Mouse (Mus musculus) lung, adult 2 months (tissue): ENCODE results near the gene Ampd1.

Experiments used
- CTCF ChIP-seq: fragments of 200-500 bp; IDR thresholded peaks from 2 replicates; pipeline ENCODE4 v1.5.1; 2011; ENCODE audit warnings: mild to moderate bottlenecking, low read length, control low read depth; ENCODE audit not compliant: insufficient read depth
- POLR2A ChIP-seq: fragments of 200-500 bp; IDR thresholded peaks from 2 replicates; pipeline ENCODE4 v1.6.1; 2011; ENCODE audit warnings: low read depth, mild to moderate bottlenecking, control low read depth, low read length, borderline replicate concordance; ENCODE audit errors: extremely low read depth

DNA sequence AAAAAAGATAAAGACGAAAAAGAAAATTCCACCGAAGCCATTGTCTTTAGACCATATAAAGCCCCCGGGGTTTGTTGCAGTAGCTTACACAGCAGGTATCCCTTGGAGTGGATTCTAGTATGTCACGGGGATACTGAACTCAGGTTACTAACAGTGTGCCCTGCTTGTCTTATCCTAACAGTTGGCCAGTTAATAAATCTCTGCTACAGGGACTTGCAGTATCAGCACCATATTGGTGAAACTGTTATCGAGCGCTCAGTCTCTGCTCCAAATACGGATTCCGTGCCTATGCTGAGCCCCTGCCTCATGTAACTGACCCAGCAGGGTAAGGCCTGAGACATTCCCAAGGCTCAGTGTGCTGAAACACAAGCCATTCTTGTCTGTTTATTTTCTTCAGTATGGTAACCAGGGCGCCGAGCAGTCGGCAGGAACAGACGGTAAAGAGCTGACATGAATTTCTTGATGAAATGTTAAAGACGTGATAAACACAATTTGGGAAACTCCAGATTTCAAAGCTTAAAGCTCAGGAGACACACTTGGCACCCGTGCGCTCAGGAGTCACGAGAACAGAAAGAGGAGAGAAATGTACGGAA lies 8.1 kb downstream of the Ampd1 start:
- TF ChIP-seq POLR2A, result no peak
- no peak for TF ChIP-seq CTCF
